Mouse (Mus musculus) neural tube, embryonic 14.5 days (tissue): ENCODE measurements at regions not wholly inside any gene's neighbourhood (a gene's known extent, or its start where the extent isn't known, plus 50 kb on each side); places are given as distances from the start of the nearest gene placed in this dataset.

Experiments used
- ATAC-seq: fragments of 200-750 bp; cut with Nextera tagmentation; 2 replicates; pipeline ENCODE4 v1.8.0; 2017; ENCODE audit warnings: low read depth, mild to moderate bottlenecking, moderate TSS enrichment, moderate library complexity
- H3K27ac ChIP-seq: fragments of 300-500 bp; sonication (generic); 2 replicates; pipeline ENCODE4 v1.5.1; 2014; ENCODE audit warnings: low read depth, mild to moderate bottlenecking, control low read depth, low read length, moderate library complexity, mixed read lengths
- H3K27me3 ChIP-seq: fragments of 300-500 bp; sonication (generic); 2 replicates; pipeline ENCODE4 v1.6.1; 2014; ENCODE audit warnings: low read length; ENCODE audit not compliant: control insufficient read depth, insufficient read depth
- H3K36me3 ChIP-seq: fragments of 300-500 bp; sonication (generic); 2 replicates; pipeline ENCODE4 v1.6.1; 2014; ENCODE audit warnings: low read length, mixed read lengths; ENCODE audit not compliant: control insufficient read depth, insufficient read depth
- H3K4me1 ChIP-seq: fragments of 300-500 bp; sonication (generic); 2 replicates; pipeline ENCODE4 v1.6.1; 2014; ENCODE audit warnings: low read length; ENCODE audit not compliant: control insufficient read depth, insufficient read depth
- H3K4me2 ChIP-seq: fragments of 300-500 bp; sonication (generic); 2 replicates; pipeline ENCODE4 v1.6.1; 2014; ENCODE audit warnings: mild to moderate bottlenecking, low read depth, low read length, control low read depth
- H3K4me3 ChIP-seq: fragments of 300-500 bp; sonication (generic); 2 replicates; pipeline ENCODE4 v1.5.1; 2014; ENCODE audit warnings: low read depth, low read length, control low read depth, mixed read lengths
- H3K9ac ChIP-seq: fragments of 300-500 bp; sonication (generic); replicated peaks from 2 replicates; pipeline ENCODE4 v1.6.1; 2014; ENCODE audit warnings: low read depth, mild to moderate bottlenecking, control low read depth, low read length, mixed read lengths
- H3K9me3 ChIP-seq: fragments of 300-500 bp; sonication (generic); 2 replicates; pipeline ENCODE4 v1.6.1; 2016; ENCODE audit warnings: low read length; ENCODE audit not compliant: control insufficient read depth
- WGBS: fragments of 180-500 bp; shearing (Covaris S2); extraction: QIAGEN DNeasy Blood & Tissue Kit; methylation state at CpG from one replicate; pipeline ENCODE4 v1.1.7; 2014; 5-methylcytosine and 5-hydroxymethylcytosine counted together

- H3K4me2 ChIP-seq, result no peak overlapping the region
- H3K9me3 ChIP-seq, result no peaks in the 10 kb centered on the region
- H3K27me3 ChIP-seq, result no peaks in the 10 kb centered on the region
- no peak overlapping the region for H3K9ac ChIP-seq
- H3K4me1 ChIP-seq, result no peaks in the 10 kb centered on the region
- no peak overlapping the region for H3K27ac ChIP-seq
- WGBS, result 91% methylated on average over 8 of the region's 8 CpGs
- H3K36me3 ChIP-seq, result no peaks in the 10 kb centered on the region
- no peak for ATAC-seq
- H3K4me3 ChIP-seq, result no peak overlapping the region
Observed at GRCm38 (mm10) chr19:56176059-56176458, 110.9 kb upstream of the Habp2 start.

- H3K27ac ChIP-seq, result no peak overlapping the region
- H3K4me3 ChIP-seq, result no peak overlapping the region
- H3K4me1 ChIP-seq, result no peaks in the 10 kb centered on the region
- no peaks in the 10 kb centered on the region for H3K27me3 ChIP-seq
- no peak overlapping the region for H3K4me2 ChIP-seq
- H3K9ac ChIP-seq, result no peak overlapping the region
- H3K9me3 ChIP-seq, result no peaks in the 10 kb centered on the region
- H3K36me3 ChIP-seq, result no peaks in the 10 kb centered on the region
- ATAC-seq, result no peak
- 60% methylated on average over 12 of the region's 12 CpGs for WGBS
Observed at GRCm38 (mm10) chr19:56177231-56177745, 109.6 kb upstream of the Habp2 start.

- Histone ChIP-seq H3K4me3 (no peak overlapping the region), H3K4me2 (no peak overlapping the region), H3K36me3 (no peaks in the 10 kb centered on the region), H3K27me3 (no peaks in the 10 kb centered on the region), H3K9ac (no peak overlapping the region), H3K27ac (no peak overlapping the region), H3K4me1 (no peaks in the 10 kb centered on the region), H3K9me3 (no peaks in the 10 kb centered on the region)
- ATAC-seq, result no peak
- WGBS, result 78% methylated on average over 5 of the region's 5 CpGs
Observed at GRCm38 (mm10) chr19:56185756-56186155, 101.2 kb upstream of the Habp2 start.

GRCm38 (mm10) chr19:56189185-56189584 is 97.8 kb upstream of the Habp2 start:
- no peak overlapping the region for H3K4me2 ChIP-seq
- no peak overlapping the region for H3K9ac ChIP-seq
- no peaks in the 10 kb centered on the region for H3K9me3 ChIP-seq
- H3K36me3 ChIP-seq, result no peaks in the 10 kb centered on the region
- H3K27ac ChIP-seq, result no peak overlapping the region
- 100% methylated on average over 1 of the region's 1 CpGs for WGBS
- no peak for ATAC-seq
- no peaks in the 10 kb centered on the region for H3K4me1 ChIP-seq
- H3K27me3 ChIP-seq, result no peaks in the 10 kb centered on the region
- H3K4me3 ChIP-seq, result no peak overlapping the region

GRCm38 (mm10) chr19:56190222-56190621 is 96.7 kb upstream of the Habp2 start:
- 29% methylated on average over 3 of the region's 3 CpGs for WGBS
- Histone ChIP-seq H3K27ac (no peak overlapping the region), H3K4me1 (no peaks in the 10 kb centered on the region), H3K4me2 (no peak overlapping the region), H3K36me3 (no peaks in the 10 kb centered on the region), H3K9me3 (no peaks in the 10 kb centered on the region), H3K9ac (no peak overlapping the region), H3K4me3 (no peak overlapping the region), H3K27me3 (no peaks in the 10 kb centered on the region)
- no peak for ATAC-seq

GRCm38 (mm10) chr19:56198474-56199236 is 88.3 kb upstream of the Habp2 start:
- WGBS, result 87% methylated on average over 15 of the region's 15 CpGs
- no peak for ATAC-seq
- no peak overlapping the region for H3K4me3 ChIP-seq

GRCm38 (mm10) chr19:56199401-56200150 is 87.4 kb upstream of the Habp2 start:
- H3K9me3 ChIP-seq, result no peaks in the 10 kb centered on the region

More at GRCm38 (mm10) chr19:56198474-56199236, 88.3 kb upstream of the Habp2 start:
- Histone ChIP-seq H3K27ac (no peak overlapping the region), H3K9ac (no peak overlapping the region), H3K9me3 (no peaks in the 10 kb centered on the region), H3K4me1 (no peaks in the 10 kb centered on the region), H3K36me3 (no peaks in the 10 kb centered on the region), H3K4me2 (no peak overlapping the region), H3K27me3 (no peaks in the 10 kb centered on the region)

DNA sequence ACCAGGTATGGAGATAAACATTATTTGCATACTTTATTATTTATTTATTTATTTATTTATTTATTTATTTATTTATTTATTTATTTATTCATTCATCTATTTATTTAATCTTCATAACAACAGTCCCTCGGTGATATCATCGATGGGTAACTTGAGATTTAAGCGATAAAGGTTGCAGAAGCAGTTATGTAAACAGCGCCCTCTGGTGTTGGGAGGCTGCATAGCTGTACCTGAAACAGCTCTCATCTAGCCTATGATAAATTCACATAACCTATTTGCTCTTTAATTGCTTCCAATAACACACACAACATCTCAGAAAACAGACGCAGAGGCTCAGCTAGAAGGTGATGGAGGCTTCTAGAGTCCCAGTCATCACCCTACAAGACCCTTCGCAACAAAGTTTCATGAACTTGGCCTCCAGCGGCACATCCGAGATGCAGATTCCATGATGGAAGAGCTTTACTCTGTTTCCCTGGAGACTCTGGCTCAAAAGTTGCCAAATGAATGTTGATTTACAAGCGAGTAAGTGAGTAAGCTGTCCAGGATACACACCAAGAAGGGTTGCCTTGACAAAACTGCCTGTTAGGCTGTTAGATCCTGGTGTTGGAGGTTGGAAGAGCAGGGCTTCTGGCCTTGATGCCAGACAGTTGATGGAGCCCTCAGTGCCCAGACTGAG is 85.8 kb upstream of the Habp2 start:
- Histone ChIP-seq H3K4me2 (no peak overlapping the region), H3K36me3 (no peaks in the 10 kb centered on the region), H3K4me1 (no peaks in the 10 kb centered on the region), H3K4me3 (no peak overlapping the region), H3K9me3 (no peaks in the 10 kb centered on the region), H3K27ac (no peak overlapping the region), H3K27me3 (no peaks in the 10 kb centered on the region), H3K9ac (no peak overlapping the region)
- no peak for ATAC-seq
- WGBS, result 88% methylated on average over 9 of the region's 9 CpGs

More at GRCm38 (mm10) chr19:56199401-56200150, 87.4 kb upstream of the Habp2 start:
- Histone ChIP-seq H3K9ac (no peak overlapping the region), H3K27ac (no peak overlapping the region), H3K4me2 (no peak overlapping the region), H3K36me3 (no peaks in the 10 kb centered on the region), H3K27me3 (no peaks in the 10 kb centered on the region), H3K4me3 (no peak overlapping the region), H3K4me1 (no peaks in the 10 kb centered on the region)
- no peak for ATAC-seq
- WGBS, result 63% methylated on average over 14 of the region's 14 CpGs
